Mouse (Mus musculus): ENCODE results near the gene Aig1.

DNA sequence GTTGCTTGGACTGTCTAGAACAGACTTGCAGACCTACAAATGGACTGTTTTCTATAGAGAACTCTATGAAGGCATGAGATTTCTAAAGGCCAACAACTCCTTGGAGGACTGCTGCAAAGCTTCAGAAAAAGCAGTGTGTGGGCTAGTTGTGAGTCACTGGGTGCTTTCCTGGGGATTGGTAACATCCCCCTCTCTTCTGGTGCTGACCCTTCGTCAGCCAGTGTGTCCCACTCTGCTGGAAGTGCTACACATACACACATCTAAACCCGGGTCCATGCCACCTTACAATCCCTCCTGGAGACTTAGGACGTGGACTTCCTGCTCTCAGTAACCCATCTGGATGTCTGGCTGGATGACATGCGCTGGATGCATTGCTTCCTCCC lies 6.2 kb upstream of the Aig1 start:
- TF ChIP-seq CTCF (IDR thresholded peaks at IDR 0.05; ENCODE audit: extremely low read depth, insufficient read length, insufficient replicate concordance, low read depth, low read length) (no peak), POLR2A (IDR thresholded peaks at IDR 0.05; ENCODE audit: low read depth, low read length) (no peak)
